Mouse (Mus musculus): ENCODE results near the gene Mt4.
"Not testable (repeated sequence)": the region's sequence is repeated elsewhere in the genome, so short reads cannot be mapped to it uniquely, and the experiment has no call there.

Gene Mt4

DNA sequence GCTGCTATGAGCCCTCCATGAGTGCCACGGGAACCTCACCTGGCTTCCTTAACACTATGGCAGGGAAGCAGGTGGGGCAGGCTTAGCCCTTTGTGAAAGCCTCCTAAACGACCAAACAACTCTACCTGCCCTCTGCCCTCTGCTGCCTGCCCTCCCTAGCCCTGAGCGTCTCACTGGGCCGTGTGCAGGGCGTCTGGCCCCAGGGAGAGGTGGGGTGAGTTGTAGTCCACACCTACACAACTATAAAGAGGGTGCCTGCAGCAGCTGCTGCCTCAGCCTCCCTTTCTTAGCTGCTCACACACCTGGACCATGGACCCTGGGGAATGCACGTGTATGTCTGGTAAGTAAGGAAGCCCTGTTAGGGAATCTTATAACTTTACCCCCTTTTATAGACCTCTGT, at the start of gene Mt4:
Gene Mt4 (plus strand): TSS at position 265 of the 400 bp plus-strand sequence.
- DNase-seq = no peak

DNA sequence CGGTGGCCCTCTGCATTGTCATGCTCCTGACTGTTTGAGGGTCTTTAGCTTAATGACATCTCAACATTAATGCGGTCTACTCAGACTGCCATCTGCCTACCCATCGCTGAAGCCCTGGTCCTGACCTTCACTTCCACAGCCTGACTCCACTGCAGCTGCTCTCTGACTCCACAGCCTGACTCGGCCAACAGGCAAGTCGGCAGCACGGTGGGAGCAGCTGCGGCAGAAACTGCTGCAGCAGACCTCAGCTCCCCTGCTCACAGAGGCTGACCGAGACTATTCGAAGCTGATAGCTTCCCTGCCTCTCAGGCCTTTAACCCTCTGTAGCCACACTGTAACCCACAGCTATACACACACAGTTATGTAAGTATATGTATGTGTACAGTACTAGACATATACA, 49.0 kb upstream of the Mt4 start:
- no peak for DNase-seq

GRCm38 (mm10) chr8:94089715-94090114, 47.3 kb upstream of the Mt4 start:
- no peak for DNase-seq

- no peak for DNase-seq
Measured at GRCm38 (mm10) chr8:94092848-94093247, 44.1 kb upstream of the Mt4 start.

- no peak for DNase-seq
Measured at GRCm38 (mm10) chr8:94094281-94094680, 42.7 kb upstream of the Mt4 start.

DNA sequence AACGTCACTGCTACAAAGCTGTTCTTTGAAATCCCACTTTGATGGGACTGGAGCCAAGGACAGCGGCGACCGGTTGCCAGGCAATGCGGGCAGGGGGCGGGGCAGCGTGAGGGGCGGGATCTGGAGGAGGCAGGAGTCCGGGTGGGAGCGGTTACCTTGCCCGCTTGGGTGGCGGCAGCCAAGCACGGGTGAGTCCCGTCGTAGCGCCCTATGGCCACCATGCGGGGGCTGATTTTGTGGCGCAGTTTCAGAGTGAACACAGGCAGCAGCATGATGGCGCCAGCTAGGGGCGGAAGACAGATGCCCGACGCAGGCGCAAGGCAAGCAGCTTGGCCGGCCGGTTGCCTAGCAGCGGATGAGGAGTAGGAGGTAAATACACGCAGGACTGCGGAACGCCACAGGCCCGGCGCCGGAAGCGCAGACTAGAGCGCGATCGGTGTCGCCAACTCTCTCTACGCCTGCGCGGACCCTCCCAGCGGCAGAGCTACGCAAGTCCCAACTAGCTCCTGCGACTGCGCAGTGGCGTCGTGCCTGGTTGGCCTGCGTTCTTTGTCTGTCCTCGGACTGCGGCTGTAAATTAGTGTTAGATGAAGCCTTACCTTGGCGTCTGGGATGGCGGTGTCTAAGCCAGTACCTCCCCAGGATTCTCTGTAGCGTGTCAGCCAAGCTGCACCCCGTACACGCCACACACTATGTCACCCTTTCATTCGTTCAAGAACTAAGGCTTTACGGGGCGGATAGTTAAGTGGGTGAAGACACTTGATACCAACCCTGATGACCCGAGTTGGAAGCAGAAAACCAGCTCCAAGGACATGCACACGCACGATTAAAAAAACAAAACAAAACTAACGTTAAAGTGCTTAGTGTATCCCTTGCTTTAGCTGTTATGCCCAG, 38.7 kb upstream of the Mt4 start, which contains the start of gene Bbs2:
Gene Bbs2 (minus strand): TSS at position 848 of the 894 bp plus-strand sequence.
- peak; percentile 99 to 100 for DNase-seq

- no peak for DNase-seq
Measured at GRCm38 (mm10) chr8:94098996-94099395, 38.0 kb upstream of the Mt4 start.

DNA sequence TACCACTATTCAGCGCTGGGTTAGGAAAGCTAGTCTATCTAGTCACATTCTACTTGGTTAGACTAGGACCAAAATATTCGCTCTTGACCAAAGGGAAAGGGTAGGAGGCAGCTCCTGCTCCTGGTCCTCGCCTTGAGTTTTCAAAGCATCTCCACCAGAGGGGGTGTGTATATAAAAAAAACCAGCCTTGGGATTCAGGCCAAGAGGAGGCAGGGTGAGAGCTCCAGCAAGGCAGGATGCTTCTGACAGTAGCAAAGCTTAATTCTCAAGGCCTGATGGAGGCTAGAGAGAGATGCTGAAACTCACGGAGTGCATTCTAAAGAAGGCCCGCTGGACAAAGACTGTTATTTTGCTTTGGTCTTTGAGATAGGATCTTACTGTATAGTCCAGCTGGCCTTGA, 32.9 kb upstream of the Mt4 start:
- no peak for DNase-seq

GRCm38 (mm10) chr8:94107871-94108270, 29.1 kb upstream of the Mt4 start:
- DNase-seq = no peak

DNA sequence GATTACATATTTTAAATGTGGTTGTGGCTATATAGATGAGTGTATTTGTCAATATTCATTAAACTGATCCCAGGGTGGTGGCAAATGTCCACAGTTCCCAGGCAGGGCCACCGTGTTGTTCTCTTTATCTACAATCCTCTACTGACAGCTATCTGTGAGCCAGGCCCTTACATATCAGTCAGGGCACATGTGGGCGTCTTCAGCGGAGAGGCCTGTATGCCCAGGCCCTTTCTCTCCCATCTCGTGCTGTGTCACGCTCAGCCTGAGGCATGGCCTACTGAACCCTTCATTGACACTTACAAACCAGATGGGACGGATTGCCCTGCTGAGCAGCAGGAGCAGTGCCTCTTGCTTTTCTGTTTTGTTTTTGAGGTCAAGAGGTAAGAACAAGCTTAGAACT, 27.6 kb upstream of the Mt4 start:
- no peak for DNase-seq

GRCm38 (mm10) chr8:94109835-94110234, 27.2 kb upstream of the Mt4 start:
- DNase-seq = no peak

- no peak for DNase-seq
Measured at GRCm38 (mm10) chr8:94110526-94111177, 26.3 kb upstream of the Mt4 start.

GRCm38 (mm10) chr8:94113435-94113834, 23.6 kb upstream of the Mt4 start:
- DNase-seq = no peak

DNA sequence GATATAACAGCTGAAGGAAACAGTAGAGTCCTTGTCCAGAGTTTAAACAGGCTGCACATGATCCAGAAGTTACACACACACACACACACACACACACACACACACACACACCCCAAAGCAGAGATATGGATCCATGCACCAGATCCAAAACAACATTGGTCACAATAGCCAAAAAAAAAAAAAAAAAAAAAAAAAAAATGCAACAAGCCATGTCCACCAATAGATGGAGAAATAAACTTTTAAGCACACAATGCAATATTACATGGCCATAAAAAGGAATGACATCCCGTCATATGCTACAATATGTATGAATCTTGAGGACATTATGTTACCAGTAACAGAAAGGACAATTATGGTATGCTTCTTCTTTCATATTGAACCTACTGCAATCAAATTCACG, 23.0 kb upstream of the Mt4 start:
- DNase-seq = no peak

GRCm38 (mm10) chr8:94118776-94119430, 18.1 kb upstream of the Mt4 start:
- peak; percentile 8 to 15 for DNase-seq

DNA sequence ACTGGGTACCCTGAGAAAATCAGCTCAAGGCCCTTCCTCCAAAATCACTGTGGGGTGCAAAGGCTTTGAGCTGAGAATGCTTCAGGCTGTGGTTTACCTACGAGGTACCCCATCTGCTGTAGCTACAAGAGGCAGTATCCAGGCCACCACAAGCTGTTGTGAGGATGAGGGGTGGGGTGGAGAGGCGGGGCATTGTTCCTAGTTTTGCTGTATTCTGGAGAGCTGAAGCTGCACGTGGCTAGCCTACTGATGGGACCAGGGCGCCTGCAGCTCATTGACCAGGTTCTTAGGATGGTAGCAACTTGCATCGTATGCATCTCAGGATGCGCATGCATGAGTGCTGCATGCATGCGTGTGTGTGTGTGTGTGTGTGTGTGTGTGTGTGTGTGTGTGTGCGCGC, 15.4 kb upstream of the Mt4 start:
- no peak for DNase-seq

GRCm38 (mm10) chr8:94122711-94123468, 14.1 kb upstream of the Mt4 start:
- DNase-seq = no peak

- no peak for DNase-seq
Measured at GRCm38 (mm10) chr8:94127711-94128110, 9.3 kb upstream of the Mt4 start.

DNA sequence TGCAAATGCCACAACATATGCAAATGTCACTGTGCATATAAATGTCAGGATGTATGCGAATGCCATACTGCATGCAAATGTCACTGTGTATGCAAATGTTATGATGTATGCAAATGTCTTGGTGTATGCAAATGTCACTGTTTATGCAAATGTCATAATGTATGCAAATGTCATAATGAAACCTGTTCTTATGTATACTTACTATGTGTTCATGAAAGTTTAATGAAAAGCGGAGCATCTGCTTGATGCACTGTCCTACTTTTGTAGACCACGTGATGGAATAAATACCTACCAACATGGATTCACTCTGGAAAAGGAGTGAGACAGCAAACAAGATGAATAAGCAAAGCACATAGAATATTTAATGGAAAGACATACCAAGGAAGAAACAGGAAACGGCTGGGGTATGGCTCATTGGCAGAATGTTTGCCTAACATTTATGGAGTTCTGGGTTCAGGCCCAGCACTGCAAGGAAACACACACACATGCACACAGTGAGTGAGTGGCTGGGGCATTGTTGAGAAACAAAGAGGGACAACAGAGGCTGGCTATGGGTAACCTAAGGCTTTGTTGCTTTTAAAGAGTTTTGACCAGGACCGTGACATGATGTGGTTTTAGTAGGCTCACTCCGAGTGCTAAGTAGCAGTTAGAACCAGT, 7.7 kb upstream of the Mt4 start:
- no peak for DNase-seq

GRCm38 (mm10) chr8:94130126-94130525, 6.9 kb upstream of the Mt4 start:
- no peak for DNase-seq

DNA sequence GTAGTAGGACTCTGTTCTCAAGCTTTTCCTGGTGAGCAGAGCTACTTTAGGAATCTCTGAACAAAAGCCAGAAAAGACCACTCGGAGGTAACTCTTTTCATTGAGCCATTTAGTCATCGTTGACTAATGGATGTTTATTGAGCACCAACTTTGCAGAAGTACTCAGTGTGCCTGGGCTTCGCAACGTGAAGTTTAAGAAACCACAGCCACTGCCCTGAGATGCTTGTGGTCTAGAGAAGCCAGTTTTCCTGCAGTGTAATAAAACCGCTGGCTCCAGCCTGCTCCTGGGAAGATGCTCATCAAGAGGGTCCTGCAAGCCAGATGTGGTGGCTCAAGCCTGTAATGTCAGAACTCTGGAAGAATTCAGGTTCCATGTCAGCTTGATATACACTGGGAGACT, 4.9 kb upstream of the Mt4 start:
- no peak for DNase-seq

DNA sequence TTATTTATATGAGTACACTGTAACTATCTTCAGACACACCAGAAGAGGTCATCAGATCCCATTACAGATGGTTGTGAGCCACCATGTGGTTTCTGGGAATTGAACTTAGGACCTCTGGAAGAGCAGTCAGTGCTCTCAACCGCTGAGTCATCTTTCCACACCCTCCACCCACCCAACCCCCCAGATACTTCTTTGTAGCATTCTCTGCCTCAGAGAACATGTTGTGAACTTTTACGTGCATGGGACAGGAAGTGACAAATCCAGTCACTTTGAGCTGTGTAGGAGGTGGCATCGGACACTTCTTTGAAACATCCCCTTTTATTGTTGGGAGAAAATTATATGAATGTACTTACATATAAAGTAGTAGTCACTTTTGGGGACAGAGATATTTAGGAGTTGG, 2.4 kb upstream of the Mt4 start:
- not testable (repeated sequence) for DNase-seq
